Mouse (Mus musculus) frontal cortex, postnatal 10 days (tissue): ENCODE data around the gene Slc7a11.

Source experiments
- DNase-seq, 2 experiments: peaks; one replicate each; pipeline ENCODE4 v3.0.0; 2022; ENCODE audit warnings: low spot score in 2 of 2, mixed read lengths in 1 of 2

The Slc7a11 gene

DNA sequence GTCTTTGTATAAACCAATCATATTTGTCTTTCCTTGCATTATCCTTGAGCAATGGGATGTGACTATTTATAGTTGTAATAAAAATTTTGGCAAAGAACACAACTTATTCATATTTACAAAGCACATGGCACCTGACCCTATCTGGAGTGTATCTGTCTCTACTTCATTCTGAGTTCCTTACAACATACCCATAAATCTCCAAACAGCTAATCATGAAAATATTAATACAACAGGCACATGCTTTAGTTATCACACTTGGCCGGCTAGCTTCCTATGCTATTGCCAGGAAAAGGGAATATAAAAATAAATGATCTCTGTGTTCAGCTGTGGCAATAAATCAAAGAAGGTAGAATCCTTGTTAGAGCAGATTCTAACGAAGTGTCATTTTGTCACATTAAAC lies 257.5 kb downstream of the Slc7a11 start:
- DNase-seq, result no peak

DNA sequence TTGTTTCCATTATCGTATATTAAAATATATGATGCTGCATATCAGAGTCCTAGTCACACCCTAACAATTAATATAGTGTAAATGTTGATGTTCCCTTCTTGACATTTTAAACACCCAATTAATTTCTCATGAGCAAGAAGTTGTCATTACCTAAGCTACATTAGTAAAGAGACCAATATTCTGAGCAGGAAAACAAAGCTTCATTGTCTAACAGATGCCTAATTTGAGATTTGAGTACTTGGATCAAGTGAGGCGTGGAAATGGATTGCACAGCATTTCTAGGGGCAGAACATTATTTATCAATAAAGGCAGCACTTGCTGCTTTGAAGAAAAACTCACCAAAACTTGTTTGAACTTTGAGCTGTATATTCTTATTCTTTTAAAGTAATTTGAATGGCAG lies 282.7 kb downstream of the Slc7a11 start:
- no peak for DNase-seq

DNA sequence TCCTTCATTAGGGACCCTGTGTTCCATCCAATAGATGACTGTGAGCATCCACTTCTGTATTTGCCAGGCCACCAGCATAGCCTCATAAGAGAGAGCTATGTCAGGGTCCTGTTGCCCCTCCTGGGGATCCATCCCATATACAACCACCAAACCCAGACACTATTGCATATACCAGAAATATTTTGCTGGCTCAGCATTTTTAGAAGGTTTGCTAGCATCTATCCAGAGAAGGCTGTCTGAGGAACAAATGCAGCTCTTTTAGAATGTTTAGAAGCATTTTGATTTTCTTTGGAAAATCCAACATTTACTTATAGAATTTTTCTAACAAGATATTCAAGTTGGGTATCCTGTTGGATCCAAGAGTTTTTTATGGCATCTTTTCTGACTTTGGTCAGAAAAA lies 299.3 kb downstream of the Slc7a11 start:
- DNase-seq, result no peak

DNA sequence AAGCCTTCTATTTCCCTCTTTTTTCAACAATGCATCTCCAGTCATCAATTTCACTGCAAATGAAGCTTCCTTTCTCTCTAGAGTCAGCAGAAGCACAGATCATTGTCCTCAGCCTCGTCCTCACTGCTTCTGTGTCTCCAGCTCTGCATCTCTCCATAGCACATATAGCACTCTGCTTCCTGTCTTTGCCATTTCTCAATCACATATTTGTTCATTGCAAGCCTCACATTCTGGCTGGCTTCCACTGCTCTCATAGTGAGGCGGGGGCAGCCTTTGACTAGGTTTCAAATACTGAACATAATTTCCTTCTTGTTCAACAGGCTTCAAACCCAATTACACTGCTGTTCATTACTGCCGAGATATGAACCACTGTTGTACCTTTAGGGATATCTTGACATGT lies 305.1 kb downstream of the Slc7a11 start:
- no peak for DNase-seq

DNA sequence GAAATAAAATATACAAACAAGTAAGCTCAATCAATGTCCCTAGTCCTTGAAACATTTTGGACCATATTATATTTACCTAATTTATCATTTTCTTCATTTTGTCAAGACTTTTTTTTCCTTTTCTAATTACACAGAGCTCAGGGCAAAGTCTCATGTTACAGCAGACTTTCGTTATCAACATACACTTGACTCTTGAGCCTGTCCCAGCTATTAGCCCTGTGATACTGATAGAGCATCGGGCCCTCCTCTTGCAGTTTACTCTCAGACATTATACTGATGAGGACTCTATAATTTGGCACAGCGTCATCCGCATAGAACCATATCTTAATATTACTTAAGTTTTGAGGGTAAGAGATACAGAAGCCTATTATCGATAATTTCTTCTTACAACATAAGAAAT lies 311.2 kb downstream of the Slc7a11 start:
- no peak for DNase-seq

DNA sequence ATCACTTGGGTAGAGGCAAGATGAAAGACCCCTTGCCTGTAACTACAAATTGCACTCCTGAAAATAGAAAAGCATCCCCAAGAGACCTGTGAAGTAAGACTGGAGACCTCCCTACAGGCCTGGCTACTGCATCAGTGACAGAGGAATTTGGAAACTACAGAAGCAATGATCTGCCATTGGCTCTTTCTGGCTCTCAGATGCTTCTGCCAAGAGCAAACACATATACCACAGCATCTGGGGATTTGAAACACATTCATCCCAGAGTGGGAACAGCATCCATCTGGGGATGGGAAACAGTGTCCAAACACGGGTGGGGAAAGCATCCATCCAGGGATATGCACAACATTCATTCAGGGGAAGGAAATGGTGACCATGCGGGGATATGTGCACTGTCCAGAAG lies 313.1 kb downstream of the Slc7a11 start:
- no peak for DNase-seq

DNA sequence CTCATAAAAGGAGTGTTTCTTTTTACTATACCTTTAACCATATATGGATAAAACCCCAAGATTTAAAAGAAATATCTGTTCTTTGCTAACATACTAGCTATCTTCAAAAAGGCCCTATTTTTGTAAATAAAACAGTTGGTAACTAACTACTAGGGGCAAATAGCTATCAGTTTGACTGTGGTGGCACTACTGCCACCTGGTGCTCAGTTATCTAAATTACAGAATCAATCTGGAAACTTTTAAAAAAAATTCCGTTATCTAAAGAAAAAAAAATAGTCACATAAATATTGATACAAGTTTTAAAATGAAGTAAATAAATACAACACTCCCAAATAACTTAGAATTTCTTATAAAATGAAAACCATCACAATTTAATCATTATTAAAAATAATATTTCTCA lies 322.4 kb downstream of the Slc7a11 start:
- no peak for DNase-seq

DNA sequence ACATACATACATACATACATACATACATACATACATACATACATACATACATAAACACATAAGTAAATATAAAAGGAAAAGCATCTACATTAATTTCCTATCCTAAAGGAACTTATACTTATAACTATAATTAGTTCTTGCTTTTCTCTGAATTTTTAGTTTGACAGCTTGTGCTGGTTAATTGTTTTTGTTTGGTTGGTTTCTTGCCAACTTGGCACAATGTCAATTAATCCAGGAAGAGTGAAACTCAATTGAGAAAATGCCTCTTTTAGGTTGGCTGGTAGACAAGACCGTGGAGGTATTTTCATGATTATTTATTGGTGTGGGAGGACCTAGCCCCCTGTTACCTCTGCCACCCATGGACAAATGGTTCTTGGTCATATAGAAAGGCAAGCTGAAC lies 327.1 kb downstream of the Slc7a11 start:
- DNase-seq, result no peak

DNA sequence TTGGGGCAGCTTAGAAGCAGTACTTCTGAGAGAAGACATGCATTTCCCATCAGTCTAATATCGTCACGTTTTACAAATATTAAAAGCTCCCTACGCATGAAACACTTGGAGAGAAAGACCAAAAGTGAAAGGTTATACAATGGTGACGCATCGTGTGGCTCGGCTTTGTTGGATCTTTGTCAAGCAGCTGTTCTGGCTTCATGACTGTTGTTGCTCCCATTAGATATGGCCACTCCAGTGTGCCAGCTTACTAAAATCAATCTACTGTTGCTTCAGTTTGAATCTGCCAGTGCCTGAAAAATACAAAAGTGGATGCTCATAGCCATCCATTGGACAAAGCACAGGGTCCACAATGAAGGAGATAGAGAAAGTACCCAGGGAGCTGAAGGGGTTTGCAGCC lies 337.9 kb downstream of the Slc7a11 start:
- no peak for DNase-seq

DNA sequence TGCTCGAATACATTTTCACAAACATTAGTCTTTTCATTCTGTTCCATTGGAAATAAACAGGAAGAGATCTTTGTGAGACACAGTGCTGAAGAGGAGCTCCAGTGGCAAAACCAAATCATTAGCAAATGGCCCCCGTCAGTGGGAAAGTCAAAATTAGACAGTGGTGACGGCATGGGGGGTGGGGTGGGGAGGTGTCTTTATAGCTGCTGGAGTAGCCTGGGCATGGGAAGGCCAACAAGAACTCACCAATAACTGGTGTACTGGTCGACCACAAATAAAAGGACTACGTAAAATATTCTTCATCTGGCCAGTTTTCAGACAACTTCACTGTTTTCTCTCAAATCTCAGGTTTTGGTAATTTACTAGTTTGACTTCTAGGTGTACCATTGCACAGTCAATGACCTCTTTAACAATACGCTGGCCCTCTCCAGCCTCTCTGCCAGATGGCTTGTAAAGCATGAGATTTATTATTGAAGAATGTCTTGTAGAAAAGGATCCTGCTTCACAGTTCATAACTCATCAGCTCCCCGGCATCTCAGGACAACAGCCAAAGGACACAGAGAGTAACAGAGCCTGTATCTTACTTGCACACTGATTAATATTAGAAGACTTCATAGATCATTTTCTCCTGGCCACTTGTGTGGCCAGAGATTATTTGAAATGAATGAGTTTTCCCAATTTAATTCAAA lies 348.9 kb downstream of the Slc7a11 start:
- no peak for DNase-seq

DNA sequence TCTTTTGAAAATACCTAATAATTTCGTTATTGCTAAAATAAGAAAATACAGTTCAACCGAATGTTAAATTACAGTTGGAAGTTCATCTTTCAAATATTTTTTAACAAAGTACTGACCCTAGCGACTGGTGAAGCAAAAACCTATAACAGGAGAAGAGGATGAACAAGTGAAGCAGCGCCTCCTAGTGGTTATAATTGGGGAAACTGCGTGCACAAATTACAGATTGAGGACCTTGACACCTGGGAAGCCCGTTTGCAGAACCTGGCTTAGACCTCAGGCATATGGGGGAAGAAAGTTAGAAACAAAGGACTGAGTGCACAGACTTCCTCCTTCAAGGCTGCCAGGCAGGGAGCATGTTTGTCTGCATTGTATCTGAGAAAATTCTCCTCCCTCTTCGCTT lies 366.4 kb downstream of the Slc7a11 start:
- peak in 1 of 2 experiments; percentile 27 for DNase-seq

DNA sequence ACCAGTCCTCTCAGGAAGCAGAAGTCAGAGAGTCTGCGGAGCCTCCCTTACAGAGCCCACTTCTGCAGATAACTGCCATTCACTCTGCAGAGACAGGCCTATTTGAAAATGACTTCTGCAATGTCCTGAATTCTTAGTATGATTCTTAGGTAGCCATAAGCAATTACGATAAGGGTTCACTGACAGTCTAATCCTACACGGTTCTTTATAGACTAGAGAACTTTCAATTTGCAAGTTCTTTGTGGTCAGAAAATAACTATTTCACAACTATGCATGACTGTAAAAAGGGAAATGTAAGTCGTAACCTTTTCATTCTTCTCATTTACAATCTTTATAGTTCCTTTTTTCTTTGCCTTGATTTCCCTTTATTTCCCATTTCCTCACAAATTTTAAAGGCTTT lies 380.0 kb downstream of the Slc7a11 start:
- no peak for DNase-seq

DNA sequence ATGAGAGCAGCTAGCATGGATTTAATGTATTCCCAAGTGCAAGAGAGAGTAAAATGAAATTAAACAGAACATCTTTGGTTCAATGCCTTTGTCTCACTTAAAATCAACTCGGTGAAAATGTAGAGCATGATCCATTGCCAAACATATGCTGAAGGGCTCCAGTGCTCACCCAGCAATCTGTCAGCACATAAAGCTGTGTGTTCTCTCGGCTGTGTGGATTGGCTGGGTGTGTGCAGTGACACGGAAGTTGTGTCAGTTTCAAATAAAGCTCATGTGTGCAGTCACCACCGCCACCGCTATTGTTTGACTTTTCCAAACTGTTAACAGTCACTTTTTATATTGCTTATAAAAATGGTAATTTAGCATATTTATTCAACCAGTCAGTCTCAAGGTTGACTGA lies 398.7 kb downstream of the Slc7a11 start:
- DNase-seq, result no peak

DNA sequence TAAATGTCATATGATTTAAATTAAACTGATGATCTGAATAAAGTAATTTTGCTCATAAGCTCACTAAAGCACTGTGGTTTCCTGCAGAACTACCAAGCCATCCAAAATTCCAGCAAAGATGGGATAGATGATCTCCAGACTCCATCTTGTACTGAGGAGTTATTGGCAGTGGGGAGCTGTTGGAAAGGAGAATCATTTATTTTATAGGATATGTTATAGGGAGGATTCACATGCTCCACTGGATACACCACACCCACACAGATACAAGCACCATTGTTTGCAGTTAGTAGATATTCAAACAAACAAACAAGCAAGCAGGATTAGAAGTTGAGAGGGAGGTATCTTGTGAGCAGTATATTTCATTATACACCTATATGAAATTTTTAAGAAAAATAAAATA lies 399.3 kb downstream of the Slc7a11 start:
- no peak for DNase-seq

DNA sequence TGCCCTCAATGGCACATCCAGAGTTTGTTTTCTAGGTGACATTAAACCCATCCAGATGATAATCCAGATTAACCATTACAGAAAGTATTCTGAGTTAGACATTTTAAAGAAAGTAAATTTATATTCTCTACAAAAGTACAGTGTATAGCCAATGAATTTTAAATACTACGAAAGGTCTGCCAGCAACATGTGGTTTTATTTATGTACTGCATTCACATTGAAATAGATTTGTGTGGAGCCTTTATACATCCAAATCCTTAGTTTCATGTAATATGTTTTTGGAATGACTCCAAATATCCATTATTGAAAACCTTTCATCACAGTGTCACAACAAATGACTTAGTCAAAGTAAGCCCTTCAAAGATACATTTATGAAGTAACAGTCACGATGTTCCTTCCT lies 402.3 kb downstream of the Slc7a11 start:
- no peak for DNase-seq

DNA sequence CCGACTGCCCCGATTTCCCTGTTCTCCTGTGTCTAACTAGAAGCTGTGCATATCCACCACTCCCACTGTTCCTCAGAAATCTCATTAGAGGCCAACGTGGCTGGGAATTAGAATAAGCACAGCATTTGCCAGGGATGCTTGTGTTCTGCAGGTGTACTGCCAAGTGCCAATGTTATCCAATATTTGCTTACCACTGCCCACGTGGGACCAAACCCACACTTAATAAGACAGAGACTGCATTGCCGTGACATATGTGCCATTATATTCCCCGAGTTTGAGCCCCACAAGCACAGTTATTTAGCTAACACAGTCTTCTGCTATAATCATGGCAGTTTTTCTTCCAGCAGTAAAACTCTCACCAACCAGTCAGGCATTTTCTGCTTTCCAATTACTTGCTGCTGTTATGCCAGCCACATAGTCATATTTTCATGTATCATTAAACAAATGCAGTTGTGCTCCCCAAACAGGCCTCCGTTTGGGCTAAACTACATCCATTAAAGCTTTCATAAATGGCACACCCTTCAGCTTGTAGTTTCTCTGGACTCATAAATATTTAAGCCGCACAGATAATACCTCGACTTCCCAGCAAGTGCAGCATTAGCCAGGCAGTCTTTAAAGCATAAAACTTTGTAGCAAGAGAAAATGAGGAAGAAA lies 407.4 kb downstream of the Slc7a11 start:
- no peak for DNase-seq

DNA sequence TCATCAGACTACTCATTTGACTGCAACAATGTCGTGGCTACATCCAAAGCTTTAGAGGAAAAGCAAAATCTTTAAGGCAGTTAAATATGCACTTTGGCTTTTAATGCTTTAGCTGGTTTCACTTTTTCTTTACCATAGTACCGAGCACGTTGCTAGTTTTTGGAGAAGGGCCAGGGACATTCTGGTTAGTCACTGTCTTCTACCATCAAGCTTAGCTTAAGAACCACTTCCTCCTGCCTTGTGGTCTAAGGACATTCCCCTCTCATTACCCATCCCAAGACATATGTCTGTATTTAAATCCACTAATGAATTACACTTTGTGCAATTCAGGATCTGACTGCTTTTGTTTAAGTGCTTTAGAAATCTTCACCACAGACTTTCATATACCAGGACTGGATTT lies 410.1 kb downstream of the Slc7a11 start:
- no peak for DNase-seq

DNA sequence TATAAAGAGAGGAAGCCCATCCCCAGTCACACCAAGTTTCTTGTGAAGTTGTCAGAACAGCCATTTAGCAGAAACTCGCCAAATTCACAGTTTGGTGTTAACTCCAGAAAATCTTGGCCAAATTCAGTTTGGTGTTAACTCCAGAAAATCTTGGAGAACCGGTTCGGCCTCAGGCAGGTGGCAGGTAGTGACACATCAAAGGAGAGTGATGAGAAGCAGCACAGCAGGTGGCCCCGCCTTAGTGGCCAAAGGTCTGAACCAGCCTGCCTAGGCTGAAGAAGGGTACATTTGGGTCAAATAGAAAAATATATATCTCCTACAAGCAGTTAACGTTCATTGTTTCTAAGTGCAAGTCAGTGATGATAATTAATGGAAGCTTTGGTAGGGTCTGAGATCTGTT lies 417.4 kb downstream of the Slc7a11 start:
- no peak for DNase-seq

DNA sequence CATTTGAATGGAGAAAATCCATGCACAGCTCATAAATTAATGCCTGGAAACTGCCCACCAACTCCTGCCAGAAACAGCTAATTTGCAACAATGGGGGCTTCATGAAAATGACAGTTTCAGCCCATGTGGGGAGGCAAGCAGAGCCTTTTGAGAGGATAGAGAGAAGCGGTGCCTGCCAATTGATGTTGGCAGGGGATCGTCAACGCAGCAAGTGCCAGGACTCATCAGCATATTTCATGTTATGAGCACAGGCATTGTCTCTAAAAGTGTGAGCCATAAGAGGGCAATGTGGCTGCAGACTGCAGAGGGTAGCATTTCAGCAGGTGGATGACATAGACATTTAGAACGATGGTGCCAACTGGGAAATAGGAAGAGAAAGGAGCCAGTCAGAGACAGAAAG lies 429.0 kb downstream of the Slc7a11 start:
- DNase-seq, result peak; percentile 32 to 36

DNA sequence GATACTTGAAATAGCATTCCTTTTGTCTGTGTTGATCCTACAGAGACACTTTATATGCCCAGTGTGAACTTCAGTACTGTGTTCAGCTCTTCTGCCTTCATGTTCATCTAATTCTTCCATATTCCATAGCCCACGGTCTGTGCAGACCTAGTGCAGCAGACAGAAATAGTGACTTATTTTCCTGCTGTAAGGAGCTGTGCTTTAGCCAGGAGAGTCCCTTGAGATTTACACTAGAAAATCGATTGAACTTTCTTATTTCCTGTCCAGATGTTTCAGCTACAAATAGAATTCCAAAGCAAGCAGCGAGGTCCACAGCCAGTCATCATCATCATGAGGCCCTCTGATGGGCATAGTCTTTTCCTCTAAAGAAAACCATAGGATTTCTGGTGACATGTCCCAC lies 431.4 kb downstream of the Slc7a11 start:
- no peak for DNase-seq

DNA sequence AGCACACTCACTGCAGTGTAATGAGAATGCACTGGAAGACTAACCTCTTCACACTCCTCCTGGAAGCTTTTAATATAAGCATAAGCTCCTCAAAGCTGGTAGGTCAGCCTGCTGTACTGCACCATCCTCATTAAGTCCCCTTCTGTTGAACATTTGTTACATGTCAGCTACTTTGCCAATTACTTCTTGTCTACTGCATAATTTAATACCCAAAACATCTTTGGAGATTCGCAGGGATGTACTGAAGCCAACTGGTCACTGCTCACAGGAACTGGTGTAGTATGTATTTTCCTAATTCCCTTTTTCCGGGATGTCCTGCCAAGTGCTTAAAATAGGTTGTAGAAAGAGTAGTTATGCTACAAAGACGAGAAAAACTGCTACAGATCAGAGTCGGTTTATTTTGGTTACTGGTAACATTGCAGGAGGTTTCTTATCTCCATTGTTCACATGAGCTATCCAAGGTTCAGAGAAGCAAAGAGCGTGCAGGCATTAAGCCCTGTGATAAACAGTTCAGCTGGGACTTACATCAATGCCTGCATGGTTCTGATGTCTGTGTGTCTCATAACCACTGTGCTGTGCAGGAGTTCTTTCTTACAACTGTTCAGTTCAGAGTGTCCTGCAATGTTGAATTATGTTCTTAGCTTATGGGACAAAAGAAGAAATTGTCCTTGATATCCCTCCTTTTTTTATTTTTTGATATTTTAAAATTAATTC lies 439.3 kb downstream of the Slc7a11 start:
- no peak for DNase-seq

DNA sequence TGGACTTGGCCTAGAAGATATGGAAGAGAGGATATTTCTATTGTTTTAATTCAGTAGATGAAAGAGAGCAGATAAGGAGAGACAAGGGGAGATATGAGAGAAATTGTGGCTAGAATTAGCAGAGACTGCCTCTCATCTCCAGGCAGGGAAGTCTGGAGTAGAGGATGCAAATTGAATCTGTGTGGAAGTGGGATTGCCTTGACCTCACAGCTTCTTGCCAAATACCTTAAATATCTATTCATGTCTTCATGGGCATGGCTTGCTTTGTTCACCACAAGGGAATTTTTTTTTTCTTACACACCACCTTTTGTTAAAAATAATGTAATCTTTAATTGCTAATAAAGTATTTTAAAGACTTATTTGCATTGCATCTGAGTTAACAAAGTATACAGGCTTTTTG lies 441.3 kb downstream of the Slc7a11 start:
- no peak for DNase-seq

DNA sequence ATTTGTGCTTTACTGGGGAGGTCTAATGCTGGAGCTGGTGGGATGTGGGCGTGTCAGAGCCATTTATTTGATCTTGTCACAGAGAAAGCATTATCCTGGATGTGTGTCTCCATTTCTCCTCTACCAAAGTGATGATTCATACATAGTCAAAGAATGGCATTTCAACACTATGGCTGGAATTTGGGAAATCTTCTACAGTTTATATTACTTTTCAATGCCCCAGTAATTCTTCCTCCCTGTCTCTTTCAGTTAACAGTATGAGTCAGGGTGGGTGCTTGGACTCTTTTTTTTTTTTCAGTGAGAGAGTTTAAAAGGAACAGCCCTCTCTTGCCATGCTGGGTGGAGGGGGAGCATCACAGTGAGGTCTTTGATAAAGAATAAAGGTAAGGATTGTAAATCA lies 441.8 kb downstream of the Slc7a11 start:
- DNase-seq, result no peak
